Mouse (Mus musculus) c-Kit-negative CD71-positive TER-119-positive erythroid progenitor cells, embryonic 14.5 days (primary cell): ENCODE results near the gene Hoxa9.

Experiments
- DNase-seq: peaks from one replicate; pipeline ENCODE4 v3.0.0-alpha.2; 2013; ENCODE audit warnings: low read depth, low spot score

Hoxa9 gene

GRCm38 (mm10) chr6:52204050-52204752 is 26.7 kb downstream of the Hoxa9 start, which contains the start of gene Hoxa5:
Hoxa5 (minus strand) TSS chr6:52204587.
- DNase-seq = no peak

GRCm38 (mm10) chr6:52203371-52204049 is 27.4 kb downstream of the Hoxa9 start:
- DNase-seq = no peak

GRCm38 (mm10) chr6:52203121-52203370 is 27.8 kb downstream of the Hoxa9 start:
- DNase-seq = no peak

GRCm38 (mm10) chr6:52202362-52203120 is 28.3 kb downstream of the Hoxa9 start:
- DNase-seq = no peak

- DNase-seq = no peak
Measured at GRCm38 (mm10) chr6:52201269-52201668, 29.6 kb downstream of the Hoxa9 start.

- no peak for DNase-seq
Measured at GRCm38 (mm10) chr6:52200751-52201250, 30.1 kb downstream of the Hoxa9 start.

GRCm38 (mm10) chr6:52200073-52200750 is 30.7 kb downstream of the Hoxa9 start:
- no peak for DNase-seq

GRCm38 (mm10) chr6:52197271-52197670 is 33.6 kb downstream of the Hoxa9 start:
- no peak for DNase-seq

- DNase-seq = no peak
Measured at GRCm38 (mm10) chr6:52196811-52197210, 34.1 kb downstream of the Hoxa9 start.

- DNase-seq = no peak
Measured at GRCm38 (mm10) chr6:52194690-52195089, 36.2 kb downstream of the Hoxa9 start.

GRCm38 (mm10) chr6:52191860-52192550 is 38.9 kb downstream of the Hoxa9 start:
- no peak for DNase-seq

- DNase-seq = no peak
Measured at GRCm38 (mm10) chr6:52190906-52191810, 39.7 kb downstream of the Hoxa9 start, which contains the start of gene Hoxa4. Hoxa4 (minus strand) TSS chr6:52191753.

- DNase-seq = no peak
Measured at GRCm38 (mm10) chr6:52190410-52190809, 40.5 kb downstream of the Hoxa9 start.

- no peak for DNase-seq
Measured at GRCm38 (mm10) chr6:52189909-52190308, 41.0 kb downstream of the Hoxa9 start.

- DNase-seq = no peak
Measured at GRCm38 (mm10) chr6:52189172-52189591, 41.7 kb downstream of the Hoxa9 start.

- no peak for DNase-seq
Measured at GRCm38 (mm10) chr6:52186500-52186899, 44.4 kb downstream of the Hoxa9 start.

GRCm38 (mm10) chr6:52185834-52186233 is 45.1 kb downstream of the Hoxa9 start:
- DNase-seq = no peak

- DNase-seq = no peak
Measured at GRCm38 (mm10) chr6:52185222-52185621, 45.7 kb downstream of the Hoxa9 start.

GRCm38 (mm10) chr6:52184668-52185067 is 46.2 kb downstream of the Hoxa9 start:
- DNase-seq = no peak
